Mouse (Mus musculus) forebrain, embryonic 10.5 days (tissue): ENCODE measurements at regions not wholly inside any gene's neighbourhood (a gene's known extent, or its start where the extent isn't known, plus 50 kb on each side); places are given as distances from the start of the nearest gene placed in this dataset.

Experiments
- DNase-seq: peaks from one replicate; pipeline ENCODE4 v3.0.0-alpha.2; 2017; ENCODE audit warnings: low spot score; ENCODE audit errors: extremely low spot score
- H3K27ac ChIP-seq: fragments of 300-500 bp; sonication (generic); 2 replicates; pipeline ENCODE4 v1.5.1; 2016; ENCODE audit warnings: mild to moderate bottlenecking
- H3K27me3 ChIP-seq: fragments of 300-500 bp; sonication (generic); 2 replicates; pipeline ENCODE4 v1.6.1; 2016; ENCODE audit warnings: mild to moderate bottlenecking; ENCODE audit not compliant: poor library complexity, severe bottlenecking
- H3K36me3 ChIP-seq: fragments of 300-500 bp; sonication (generic); replicated peaks from 2 replicates; pipeline ENCODE4 v1.6.1; 2016; ENCODE audit warnings: mild to moderate bottlenecking, moderate library complexity
- H3K4me1 ChIP-seq: fragments of 300-500 bp; sonication (generic); 2 replicates; pipeline ENCODE4 v1.6.1; 2016
- H3K4me3 ChIP-seq: fragments of 300-500 bp; sonication (generic); 2 replicates; pipeline ENCODE4 v1.5.1; 2016; ENCODE audit warnings: mild to moderate bottlenecking, moderate library complexity
- H3K9me3 ChIP-seq: fragments of 300-500 bp; sonication (generic); 2 replicates; pipeline ENCODE4 v1.6.1; 2016; ENCODE audit warnings: mild to moderate bottlenecking, moderate library complexity
- WGBS: fragments of 180-500 bp; shearing (Covaris S2); methylation state at CpG from one replicate; pipeline ENCODE4 v1.1.7; 2016; 5-methylcytosine and 5-hydroxymethylcytosine counted together

DNA sequence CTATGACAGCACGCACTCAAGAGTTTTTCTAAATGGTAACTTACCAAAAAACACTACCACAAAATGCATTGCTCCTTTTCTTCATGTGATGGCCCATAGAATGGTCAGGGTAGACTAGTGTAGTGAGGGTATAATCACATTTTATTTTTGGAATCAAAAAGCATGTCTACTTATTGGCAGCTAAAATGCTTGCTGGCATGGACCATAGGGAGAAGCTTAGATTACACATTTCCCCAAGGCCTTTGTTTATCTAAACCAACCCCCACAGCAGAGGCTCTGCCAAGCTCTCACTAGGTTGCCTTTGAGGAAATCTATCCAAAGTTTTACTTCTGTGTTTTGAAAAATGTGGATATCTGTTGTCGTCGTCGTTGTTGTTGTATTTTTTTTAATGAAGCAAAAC lies 235.3 kb upstream of the Rnaseh2b start:
- 88% methylated on average over 4 of the region's 4 CpGs for WGBS
- no peaks in the 10 kb centered on the region for H3K4me1 ChIP-seq
- H3K9me3 ChIP-seq: no peaks in the 10 kb centered on the region
- no peaks in the 10 kb centered on the region for H3K27me3 ChIP-seq
- DNase-seq: no peak
- H3K36me3 ChIP-seq: no peaks in the 10 kb centered on the region
- H3K27ac ChIP-seq: no peak overlapping the region
- no peak overlapping the region for H3K4me3 ChIP-seq

DNA sequence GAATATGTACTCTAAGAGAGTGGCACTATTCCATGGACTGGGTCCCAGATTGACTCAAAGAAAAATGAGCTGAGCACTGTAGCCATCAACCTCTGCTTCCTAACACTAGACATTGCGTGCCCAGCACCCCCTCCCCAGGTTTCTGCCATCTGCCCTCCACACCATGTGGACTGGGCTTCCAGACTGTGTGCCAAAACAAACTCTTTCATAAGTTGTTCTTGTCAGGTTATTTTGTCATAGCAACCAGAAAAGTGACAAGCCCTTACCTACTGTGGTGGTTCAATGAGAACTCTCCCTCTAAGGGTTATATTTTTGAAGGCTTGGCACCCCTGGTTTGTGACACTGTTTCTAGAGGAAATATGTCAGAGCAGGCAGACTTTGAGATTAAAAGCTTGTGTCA lies 234.3 kb upstream of the Rnaseh2b start:
- no peaks in the 10 kb centered on the region for H3K4me1 ChIP-seq
- no peak overlapping the region for H3K27ac ChIP-seq
- no peaks in the 10 kb centered on the region for H3K27me3 ChIP-seq
- H3K9me3 ChIP-seq: no peaks in the 10 kb centered on the region
- DNase-seq: no peak
- WGBS: 95% methylated on average over 1 of the region's 1 CpGs
- H3K36me3 ChIP-seq: no peaks in the 10 kb centered on the region
- H3K4me3 ChIP-seq: no peak overlapping the region

DNA sequence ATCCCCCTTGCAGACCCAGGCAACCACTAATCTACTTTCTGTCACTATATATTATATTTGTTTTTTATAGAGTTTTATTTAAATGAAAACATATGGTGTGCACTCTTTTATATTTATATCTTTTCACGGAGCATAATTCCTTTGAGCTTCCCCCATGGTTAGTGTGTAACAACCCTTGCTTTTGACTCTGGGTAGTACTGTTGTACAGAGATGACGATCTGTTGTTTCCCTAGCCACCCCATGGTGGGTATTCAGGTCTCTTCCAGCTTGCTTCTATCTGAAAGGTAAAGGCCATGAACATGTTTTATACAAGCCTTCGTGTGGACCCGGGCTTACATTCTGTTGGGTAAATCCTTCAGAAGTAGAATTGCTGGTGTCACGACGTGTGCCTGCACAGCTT lies 221.2 kb upstream of the Rnaseh2b start:
- H3K36me3 ChIP-seq: no peaks in the 10 kb centered on the region
- H3K4me3 ChIP-seq: no peak overlapping the region
- H3K4me1 ChIP-seq: no peaks in the 10 kb centered on the region
- WGBS: 94% methylated on average over 6 of the region's 6 CpGs
- no peak overlapping the region for H3K27ac ChIP-seq
- no peaks in the 10 kb centered on the region for H3K27me3 ChIP-seq
- no peaks in the 10 kb centered on the region for H3K9me3 ChIP-seq
- no peak for DNase-seq

GRCm38 (mm10) chr14:62084047-62084446 lies 208.3 kb upstream of the Rnaseh2b start:
- no peak overlapping the region for H3K27ac ChIP-seq
- 67% methylated on average over 2 of the region's 2 CpGs for WGBS
- H3K36me3 ChIP-seq: no peaks in the 10 kb centered on the region
- DNase-seq: no peak
- H3K4me3 ChIP-seq: no peak overlapping the region
- no peaks in the 10 kb centered on the region for H3K9me3 ChIP-seq
- H3K4me1 ChIP-seq: peaks cover 6% of the 10 kb centered on the region; the same call in 1 of the 2 replicates
- no peaks in the 10 kb centered on the region for H3K27me3 ChIP-seq

GRCm38 (mm10) chr14:62088174-62088573 lies 204.2 kb upstream of the Rnaseh2b start:
- H3K9me3 ChIP-seq: no peaks in the 10 kb centered on the region
- no peaks in the 10 kb centered on the region for H3K27me3 ChIP-seq
- DNase-seq: no peak
- H3K27ac ChIP-seq: no peak overlapping the region
- H3K36me3 ChIP-seq: no peaks in the 10 kb centered on the region
- peaks cover 6% of the 10 kb centered on the region; the same call in 1 of the 2 replicates for H3K4me1 ChIP-seq
- whole genome bisulfite sequencing: 85% methylated on average over 3 of the region's 3 CpGs
- H3K4me3 ChIP-seq: no peak overlapping the region

- no peaks in the 10 kb centered on the region for H3K9me3 ChIP-seq
- H3K4me1 ChIP-seq: no peaks in the 10 kb centered on the region
- 96% methylated on average over 3 of the region's 3 CpGs for WGBS
- no peak for DNase-seq
- no peak overlapping the region for H3K4me3 ChIP-seq
- H3K36me3 ChIP-seq: no peaks in the 10 kb centered on the region
- no peaks in the 10 kb centered on the region for H3K27me3 ChIP-seq
- no peak overlapping the region for H3K27ac ChIP-seq
Measured at GRCm38 (mm10) chr14:62117532-62117931, 174.9 kb upstream of the Rnaseh2b start.

GRCm38 (mm10) chr14:62118542-62118953 lies 173.8 kb upstream of the Rnaseh2b start:
- no peak overlapping the region for H3K4me3 ChIP-seq
- DNase-seq: no peak
- WGBS: 70% methylated on average over 2 of the region's 2 CpGs
- no peaks in the 10 kb centered on the region for H3K27me3 ChIP-seq
- no peaks in the 10 kb centered on the region for H3K9me3 ChIP-seq
- H3K36me3 ChIP-seq: no peaks in the 10 kb centered on the region
- 0 out of 2 replicates have a peak, but pooled peaks cover 4% of the 10 kb centered on the region for H3K4me1 ChIP-seq
- H3K27ac ChIP-seq: no peak overlapping the region

- no peak for DNase-seq
- WGBS: 89% methylated on average over 6 of the region's 6 CpGs
- no peak overlapping the region for H3K4me3 ChIP-seq
- peaks cover 11% of the 10 kb centered on the region; the same call in 1 of the 2 replicates for H3K4me1 ChIP-seq
- no peak overlapping the region for H3K27ac ChIP-seq
- no peaks in the 10 kb centered on the region for H3K9me3 ChIP-seq
- H3K27me3 ChIP-seq: no peaks in the 10 kb centered on the region
- no peaks in the 10 kb centered on the region for H3K36me3 ChIP-seq
Measured at GRCm38 (mm10) chr14:62128918-62129317, 163.5 kb upstream of the Rnaseh2b start.

- Histone ChIP-seq H3K4me3 (no peak overlapping the region), H3K27ac (no peak overlapping the region), H3K4me1 (peaks cover 11% of the 10 kb centered on the region; the same call in 1 of the 2 replicates), H3K36me3 (no peaks in the 10 kb centered on the region), H3K9me3 (peaks cover 9% of the 10 kb centered on the region; the same call in 1 of the 2 replicates), H3K27me3 (no peaks in the 10 kb centered on the region)
- WGBS: 83% methylated on average over 8 of the region's 8 CpGs
- DNase-seq: no peak
Measured at GRCm38 (mm10) chr14:62132353-62132816, 160.0 kb upstream of the Rnaseh2b start.

DNA sequence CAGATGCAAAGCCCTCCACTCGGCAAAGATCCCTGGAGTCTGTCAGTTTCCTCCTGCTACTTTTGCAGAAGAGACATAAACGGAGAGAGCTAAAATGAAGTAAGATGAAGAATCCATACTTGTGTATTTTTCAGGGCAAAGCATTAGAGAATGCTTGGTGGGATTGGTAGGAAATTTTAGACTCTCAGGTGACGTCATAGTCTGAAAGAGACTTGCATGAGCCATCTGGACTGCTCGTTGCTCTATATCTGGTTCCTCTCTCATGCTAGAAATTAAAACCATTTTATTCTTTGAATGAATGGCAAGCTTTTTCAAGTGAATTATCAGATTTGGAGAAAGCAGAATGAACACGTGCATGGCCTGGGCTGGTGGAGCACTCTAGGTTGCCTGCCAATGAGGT lies 154.4 kb upstream of the Rnaseh2b start:
- Histone ChIP-seq H3K36me3 (no peaks in the 10 kb centered on the region), H3K4me1 (no peaks in the 10 kb centered on the region), H3K27me3 (no peaks in the 10 kb centered on the region), H3K27ac (no peak overlapping the region), H3K9me3 (peaks cover 9% of the 10 kb centered on the region; the same call in 1 of the 2 replicates), H3K4me3 (no peak overlapping the region)
- WGBS: 82% methylated on average over 5 of the region's 5 CpGs
- no peak for DNase-seq

DNA sequence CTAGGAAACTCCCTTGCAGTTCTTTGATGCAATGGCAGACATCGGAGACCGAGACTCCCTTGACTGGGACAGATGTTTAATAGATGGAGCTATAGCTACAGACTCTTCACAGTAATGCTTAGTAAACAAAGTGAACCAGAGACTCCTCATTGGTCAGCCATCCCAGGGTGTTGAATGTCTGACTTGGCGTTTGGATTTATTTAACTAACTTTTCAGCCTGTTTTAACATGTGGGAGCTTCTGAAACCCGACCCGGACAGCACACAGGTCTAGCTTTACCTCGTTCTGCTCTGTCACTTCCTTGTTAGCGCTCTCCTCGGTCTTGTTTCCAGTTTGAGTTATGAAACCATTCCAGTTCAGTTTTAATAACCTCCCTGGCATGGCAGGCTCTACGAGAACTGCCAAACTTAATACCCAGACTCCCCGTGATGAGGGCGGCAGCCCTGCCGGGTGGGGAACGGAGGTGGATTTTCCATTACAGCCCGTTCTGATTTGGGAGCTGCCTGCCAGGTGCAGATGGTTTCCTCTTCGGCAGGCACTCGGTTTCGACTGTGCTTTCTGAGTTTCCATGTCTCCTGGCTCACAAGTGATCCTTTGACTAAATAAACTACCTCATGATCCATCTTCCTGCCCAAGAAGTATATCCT lies 147.9 kb upstream of the Rnaseh2b start:
- 83% methylated on average over 17 of the region's 17 CpGs for WGBS
- no peak for DNase-seq
- Histone ChIP-seq H3K27me3 (no peaks in the 10 kb centered on the region), H3K9me3 (no peaks in the 10 kb centered on the region), H3K4me1 (no peaks in the 10 kb centered on the region), H3K27ac (no peak overlapping the region), H3K4me3 (no peak overlapping the region), H3K36me3 (no peaks in the 10 kb centered on the region)

GRCm38 (mm10) chr14:62157038-62157716 lies 135.2 kb upstream of the Rnaseh2b start:
- H3K4me1 ChIP-seq: no peaks in the 10 kb centered on the region
- H3K27ac ChIP-seq: no peak overlapping the region
- no peaks in the 10 kb centered on the region for H3K27me3 ChIP-seq
- no peak overlapping the region for H3K4me3 ChIP-seq
- no peak for DNase-seq
- H3K36me3 ChIP-seq: no peaks in the 10 kb centered on the region
- 82% methylated on average over 7 of the region's 7 CpGs for WGBS
- H3K9me3 ChIP-seq: no peaks in the 10 kb centered on the region

DNA sequence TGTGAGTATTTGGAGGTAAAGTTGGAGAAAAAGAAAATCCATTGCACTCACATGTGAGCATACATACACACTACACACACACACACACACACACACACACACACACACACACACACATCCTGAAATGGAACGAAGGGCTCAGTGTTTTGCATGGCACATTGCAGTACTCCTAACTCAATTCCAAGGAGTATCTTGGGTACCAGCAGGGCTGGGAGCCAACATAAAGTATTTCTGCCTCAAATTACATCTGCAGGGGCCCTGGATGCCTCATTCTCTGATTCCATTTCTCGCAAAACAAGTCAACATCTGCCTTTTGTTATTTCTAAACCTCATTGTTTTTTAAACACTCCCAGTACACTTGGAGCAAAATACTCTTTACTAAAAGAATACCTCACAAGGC lies 132.7 kb upstream of the Rnaseh2b start:
- Histone ChIP-seq H3K9me3 (no peaks in the 10 kb centered on the region), H3K36me3 (no peaks in the 10 kb centered on the region), H3K27ac (no peak overlapping the region), H3K27me3 (no peaks in the 10 kb centered on the region), H3K4me1 (no peaks in the 10 kb centered on the region), H3K4me3 (no peak overlapping the region)
- 83% methylated on average over 2 of the region's 2 CpGs for WGBS
- DNase-seq: no peak
